Mouse (Mus musculus): ENCODE data around the gene Hoxa13.

- TF ChIP-seq HCFC1 (IDR thresholded peaks at IDR 0.05; ENCODE audit: low read depth, low read length) = no peak
- no peak for TF ChIP-seq POLR2A (IDR thresholded peaks at IDR 0.05; ENCODE audit: control insufficient read depth in 1 of 2, insufficient read depth in 1 of 2, low read depth in 1 of 2, low read length in 2 of 2, poor library complexity in 1 of 2)
- no peak for TF ChIP-seq CTCF (IDR thresholded peaks at IDR 0.05 in 2 of 3, conservative IDR thresholded peaks at IDR 0.05 in 1 of 3; ENCODE audit: control insufficient read depth in 1 of 3, insufficient read depth in 1 of 3, low read depth in 2 of 3, low read length in 3 of 3, poor library complexity in 1 of 3, severe bottlenecking in 1 of 3)
- TF ChIP-seq MAX (IDR thresholded peaks at IDR 0.05; ENCODE audit: low read length) = no peak
- no peak for TF ChIP-seq MAFK (IDR thresholded peaks at IDR 0.05; ENCODE audit: borderline replicate concordance, low read depth, low read length)
- TF ChIP-seq EP300 (IDR thresholded peaks at IDR 0.05; ENCODE audit: low read depth in 1 of 2, low read length in 2 of 2) = no peak
- no peak for TF ChIP-seq BHLHE40 (IDR thresholded peaks at IDR 0.05; ENCODE audit: borderline replicate concordance, low read depth, low read length)
- TF ChIP-seq POLR2AphosphoS2 (IDR thresholded peaks at IDR 0.05; ENCODE audit: low read length) = no peak
- no peak for TF ChIP-seq MYB (IDR thresholded peaks at IDR 0.05; ENCODE audit: low read depth, low read length)
- no peak for TF ChIP-seq GATA1 (IDR thresholded peaks at IDR 0.05; ENCODE audit: low read depth, low read length)
- TF ChIP-seq NRF1 (IDR thresholded peaks at IDR 0.05; ENCODE audit: insufficient read depth, low read depth, low read length, poor library complexity, severe bottlenecking) = no peak
- TF ChIP-seq CHD1 (IDR thresholded peaks at IDR 0.05; ENCODE audit: low read depth, low read length) = no peak
- no peak for TF ChIP-seq JUND (IDR thresholded peaks at IDR 0.05; ENCODE audit: low read depth, low read length)
- no peak for TF ChIP-seq TBP (IDR thresholded peaks at IDR 0.05; ENCODE audit: low read depth, low read length)
Observed at GRCm38 (mm10) chr6:52237346-52238154, 23.1 kb downstream of the Hoxa13 start.
